Mouse (Mus musculus) urinary bladder, postnatal 36 days (tissue): ENCODE results near the gene Ccdc184.

ENCODE experiments used
- DNase-seq, 2 experiments: peaks; one replicate each; pipeline ENCODE4 v3.0.0; 2022; ENCODE audit warnings: low spot score in 2 of 2, mixed read lengths in 1 of 2

Gene Ccdc184

DNA sequence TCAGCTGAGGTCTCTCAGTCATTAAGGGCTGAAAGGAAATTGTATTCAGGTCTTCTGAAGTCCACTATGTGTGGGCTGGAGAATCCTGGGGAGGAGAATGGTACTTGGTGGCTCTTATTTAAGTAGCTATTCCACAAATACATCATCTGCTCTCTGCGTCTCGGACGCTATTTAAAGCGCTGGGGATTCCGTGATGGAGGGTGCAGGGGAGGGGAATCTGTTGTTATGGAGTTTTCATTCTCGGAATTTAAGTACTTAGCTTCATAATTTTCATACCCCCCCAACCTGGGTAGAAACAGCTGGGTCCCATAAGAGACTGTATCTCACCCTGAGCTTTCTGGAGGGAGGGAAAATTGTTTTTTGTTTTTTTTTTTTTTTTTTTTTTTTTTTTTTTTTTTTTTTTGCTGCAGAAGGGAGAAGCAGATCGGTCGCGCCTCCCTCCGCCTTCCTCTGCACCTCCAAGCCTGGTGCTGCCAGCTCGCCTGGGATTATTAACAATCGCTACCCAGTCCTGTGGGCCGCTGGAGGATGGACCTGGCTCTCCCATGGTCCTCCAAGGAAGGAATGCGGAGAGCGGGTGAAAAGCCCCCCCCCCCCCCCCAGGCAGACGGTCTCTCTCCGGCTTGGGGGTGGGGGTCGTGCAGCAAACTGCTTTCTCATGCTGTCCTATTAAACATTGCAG lies at the start of gene Ccdc184:
Ccdc184 (plus strand) TSS at position 196 of the 682 bp plus-strand sequence.
- DNase-seq, result no peak

- DNase-seq, result no peak
Observed at GRCm38 (mm10) chr15:98119363-98119762, 47.6 kb upstream of the Ccdc184 start.

DNA sequence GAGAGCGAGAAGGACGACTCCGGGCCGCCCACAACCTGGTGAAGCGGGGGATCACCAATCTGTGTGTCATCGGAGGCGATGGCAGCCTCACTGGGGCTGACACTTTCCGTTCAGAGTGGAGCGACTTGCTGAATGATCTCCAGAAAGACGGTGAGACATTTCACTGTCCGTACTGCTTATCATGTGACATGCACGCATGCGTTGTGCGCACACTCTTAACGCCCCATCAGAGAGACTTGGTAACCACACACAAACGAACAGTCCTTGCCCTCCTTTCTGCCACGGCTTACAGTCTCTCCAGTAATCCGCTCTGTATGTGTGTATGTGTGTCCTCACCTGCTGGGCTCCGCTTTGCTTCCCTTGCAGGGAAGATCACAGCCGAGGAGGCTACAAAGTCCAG lies 46.1 kb upstream of the Ccdc184 start:
- no peak for DNase-seq

GRCm38 (mm10) chr15:98131001-98131400 lies 36.0 kb upstream of the Ccdc184 start:
- no peak for DNase-seq

- no peak for DNase-seq
Observed at GRCm38 (mm10) chr15:98131451-98131850, 35.5 kb upstream of the Ccdc184 start.

DNA sequence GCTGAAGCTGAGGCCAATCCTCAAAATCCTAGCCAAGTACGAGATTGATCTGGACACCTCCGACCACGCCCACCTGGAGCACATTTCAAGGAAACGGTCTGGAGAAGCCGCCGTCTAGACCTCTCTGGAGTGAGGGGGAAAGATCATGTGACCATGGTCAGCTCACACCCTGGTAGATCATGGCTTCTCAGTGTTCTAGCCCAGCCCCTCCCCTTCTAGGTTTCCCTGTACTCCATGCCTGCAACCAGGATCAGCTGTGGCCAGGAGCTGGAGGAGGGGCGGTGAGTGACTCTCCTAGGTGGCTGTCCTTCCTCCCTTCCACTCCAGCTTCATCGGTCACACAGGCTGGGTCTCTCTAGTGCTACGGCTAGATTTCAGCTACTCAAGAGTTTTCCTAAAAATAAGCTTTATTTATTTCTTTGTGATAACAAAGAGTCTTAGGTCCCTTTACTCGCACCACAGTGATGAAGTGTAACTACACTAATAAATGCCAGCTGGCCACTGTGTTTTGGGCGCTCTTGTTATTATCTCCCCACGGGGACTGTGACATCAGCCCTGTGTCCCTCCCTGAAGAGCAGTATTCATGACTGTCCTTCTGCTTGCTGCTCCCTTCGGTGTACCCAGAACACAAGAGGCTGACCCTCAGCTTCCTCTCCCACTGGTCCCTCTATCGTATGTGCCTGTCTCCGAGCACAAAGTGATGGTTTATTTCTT lies 34.9 kb upstream of the Ccdc184 start:
- no peak for DNase-seq

DNA sequence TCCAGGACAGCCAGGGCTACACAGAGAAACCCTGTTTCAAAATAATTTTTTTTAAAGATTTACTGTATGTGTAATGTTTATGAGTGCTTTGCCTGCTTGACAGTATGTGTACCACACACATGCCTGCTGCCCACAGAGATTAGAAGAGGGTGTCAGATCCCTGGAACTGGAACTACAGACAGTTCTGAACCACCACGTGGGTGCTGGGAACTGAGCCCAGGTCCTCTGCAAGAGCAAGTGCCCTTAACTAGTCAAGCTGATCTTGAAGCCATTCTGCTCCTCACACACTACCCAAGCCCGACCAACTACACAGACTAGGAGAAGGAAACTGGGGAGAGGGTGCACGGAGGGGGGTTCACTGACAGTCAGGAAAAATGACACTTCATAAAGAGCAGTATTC lies 33.5 kb upstream of the Ccdc184 start:
- no peak for DNase-seq

DNA sequence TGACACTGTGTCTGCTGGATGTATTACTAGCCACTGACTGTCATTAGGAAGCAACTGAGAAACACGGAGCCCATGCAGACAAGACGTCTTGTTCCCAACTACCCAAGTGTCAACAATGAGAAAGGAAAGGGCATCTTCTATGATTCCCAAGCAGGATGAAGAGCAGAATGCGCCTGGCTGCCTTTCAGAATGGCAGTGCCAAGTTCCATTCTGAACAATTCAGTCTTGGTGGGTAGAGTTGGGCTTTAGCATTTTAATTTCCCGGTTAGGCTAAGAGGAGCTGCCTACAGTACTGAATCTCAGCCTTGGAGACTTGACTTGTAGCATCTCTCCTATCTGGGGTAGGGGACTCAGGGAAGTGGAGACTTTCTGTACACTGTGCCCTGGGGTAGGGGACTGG lies 32.9 kb upstream of the Ccdc184 start:
- DNase-seq, result no peak

DNA sequence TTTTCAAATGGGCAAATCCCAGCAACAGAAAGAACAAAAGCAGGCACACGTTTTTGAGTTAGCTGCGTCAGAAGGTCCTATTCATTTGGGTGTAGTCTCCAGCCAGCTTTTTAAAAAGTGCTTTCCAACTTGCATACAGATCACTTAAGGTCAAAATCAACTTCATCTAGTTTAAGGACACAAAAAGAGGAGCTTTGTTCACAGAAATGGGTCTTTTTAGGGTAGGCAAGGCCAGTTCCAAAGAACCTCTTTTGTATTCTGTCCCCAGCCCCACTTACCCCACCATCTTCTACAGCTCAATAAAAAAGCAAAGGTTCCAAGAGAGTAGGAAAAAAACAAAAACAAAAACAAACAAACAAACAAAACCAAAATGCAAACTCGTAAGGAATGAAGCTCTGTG lies 32.3 kb upstream of the Ccdc184 start:
- DNase-seq, result no peak

DNA sequence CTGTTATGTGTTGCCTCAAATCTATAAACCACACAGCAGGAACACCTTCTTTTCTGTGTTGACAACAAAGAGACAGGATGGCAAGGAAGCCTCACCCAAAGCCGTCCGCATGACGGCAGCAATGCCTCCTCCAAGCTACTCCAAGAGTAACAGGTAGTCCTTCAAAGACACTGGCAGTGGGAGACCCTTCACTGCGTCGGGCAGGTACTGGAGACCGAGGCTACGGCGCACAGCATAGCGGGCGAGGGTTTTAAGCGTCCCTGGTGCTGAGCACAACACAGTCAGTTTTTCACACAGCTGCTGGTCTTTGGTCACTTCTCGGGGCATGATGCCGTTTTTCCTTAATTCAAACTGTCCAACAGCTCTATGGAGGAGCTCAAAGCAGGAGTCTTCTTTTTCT lies 31.3 kb upstream of the Ccdc184 start:
- DNase-seq, result no peak

DNA sequence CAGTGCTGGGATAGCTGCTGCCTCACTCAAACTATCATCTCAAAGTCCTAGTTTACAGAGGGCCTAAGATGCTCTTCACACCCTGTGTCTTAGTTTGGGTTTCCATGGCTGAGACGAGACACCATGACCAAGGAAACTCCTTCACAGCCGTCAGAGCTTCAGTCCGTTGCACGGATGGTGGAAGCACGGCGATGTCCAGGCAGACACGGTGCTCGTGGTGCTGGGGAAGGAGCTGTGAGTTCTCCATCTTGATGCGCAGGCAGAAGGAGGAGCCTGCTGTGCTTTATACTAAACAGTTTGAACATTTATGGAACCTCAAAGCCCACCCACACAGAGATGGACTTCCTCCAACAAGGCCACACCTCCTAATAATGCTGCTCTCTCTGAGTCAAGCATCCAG lies 30.1 kb upstream of the Ccdc184 start:
- DNase-seq, result no peak

DNA sequence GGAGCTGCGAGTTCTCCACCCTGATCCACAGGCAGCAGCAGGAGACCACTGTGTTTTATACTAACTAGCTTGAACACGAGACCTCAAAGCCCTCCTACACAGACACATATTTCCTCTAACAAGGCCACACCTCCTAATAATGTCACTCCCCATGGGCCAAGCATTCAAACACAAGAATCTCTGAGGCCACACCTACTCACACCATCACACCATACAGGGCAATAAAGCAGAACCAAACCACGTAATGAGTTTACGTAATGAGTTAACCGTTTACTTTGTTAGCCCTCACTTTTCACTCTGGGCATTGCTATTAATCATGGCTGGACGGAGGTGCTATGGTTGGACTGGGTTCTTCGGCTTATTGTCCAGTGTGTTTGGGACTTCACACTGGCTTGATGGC lies 27.2 kb upstream of the Ccdc184 start:
- DNase-seq, result no peak

GRCm38 (mm10) chr15:98140809-98141208 lies 26.1 kb upstream of the Ccdc184 start:
- DNase-seq, result no peak

- no peak for DNase-seq
Observed at GRCm38 (mm10) chr15:98142515-98142914, 24.4 kb upstream of the Ccdc184 start.

DNA sequence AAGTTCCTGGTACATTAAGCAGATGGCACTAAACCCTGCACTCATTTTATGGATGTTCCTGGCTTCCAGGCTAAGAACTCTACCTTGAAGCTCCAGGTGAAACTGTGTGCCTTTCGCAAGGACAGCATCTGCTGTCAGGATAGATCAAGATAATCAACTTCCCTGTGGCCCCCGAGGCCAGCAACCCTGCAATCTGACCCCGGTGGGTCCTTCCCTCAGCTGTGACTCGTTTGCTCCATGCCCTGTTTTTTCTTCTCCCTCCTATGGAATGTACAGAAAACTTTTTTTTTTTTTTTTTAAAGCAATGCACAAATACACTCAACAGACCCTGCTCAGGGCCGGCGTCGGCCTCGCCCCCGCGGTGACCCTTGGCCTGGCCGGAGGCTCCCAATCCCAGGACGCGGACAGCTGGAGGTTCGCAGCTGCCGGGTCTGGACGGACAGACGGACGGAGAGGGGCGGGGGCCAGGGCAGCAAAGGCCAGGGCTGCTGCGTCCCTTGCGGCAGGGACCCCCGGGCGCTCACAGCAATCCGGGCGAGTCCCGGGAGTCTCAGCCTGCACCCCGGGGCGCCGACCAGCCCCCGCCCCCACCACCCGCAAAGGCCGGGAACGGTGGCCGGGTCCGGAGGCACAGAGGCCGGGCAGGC lies 22.0 kb upstream of the Ccdc184 start:
- DNase-seq, result no peak

- peak; percentile 83 to 92 for DNase-seq
Observed at GRCm38 (mm10) chr15:98145559-98146181, 21.3 kb upstream of the Ccdc184 start.

GRCm38 (mm10) chr15:98148356-98148755 lies 18.6 kb upstream of the Ccdc184 start:
- DNase-seq, result no peak

- DNase-seq, result no peak
Observed at GRCm38 (mm10) chr15:98149166-98149602, 17.8 kb upstream of the Ccdc184 start.

DNA sequence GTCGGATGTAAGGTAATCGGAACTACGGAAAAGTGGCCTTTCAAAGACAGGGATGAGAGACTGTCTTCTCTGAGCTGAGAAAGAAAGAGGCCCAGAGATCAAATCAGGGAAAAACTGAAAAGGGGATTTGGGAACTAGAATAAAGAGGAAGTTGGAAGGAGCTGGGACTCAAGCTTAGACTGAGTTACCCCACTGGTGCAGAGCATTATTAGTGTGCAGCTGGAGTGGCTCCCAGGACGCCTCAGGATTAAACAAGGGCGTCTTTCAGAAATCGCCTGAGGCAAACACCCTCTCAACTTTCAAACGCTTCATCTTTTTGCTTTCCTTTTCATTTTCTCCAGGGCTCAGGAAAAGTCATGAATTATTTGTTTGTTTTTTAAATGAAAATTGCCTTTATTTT lies 14.0 kb upstream of the Ccdc184 start:
- DNase-seq, result no peak

GRCm38 (mm10) chr15:98153625-98154024 lies 13.3 kb upstream of the Ccdc184 start:
- no peak for DNase-seq

- no peak for DNase-seq
Observed at GRCm38 (mm10) chr15:98154146-98154545, 12.8 kb upstream of the Ccdc184 start.

- no peak for DNase-seq
Observed at GRCm38 (mm10) chr15:98154631-98155030, 12.3 kb upstream of the Ccdc184 start.
